Mouse (Mus musculus) liver, embryonic 11.5 days (tissue): ENCODE measurements around the gene Lrch3. TPM values are rescaled to one million over a fixed set of nuclear protein-coding genes. Genes with fewer than 3 reads are reported as not detected.

ENCODE experiments used
- ATAC-seq: fragments of 200-750 bp; cut with Nextera tagmentation; replicated peaks from 2 replicates; pipeline ENCODE4 v1.8.0; 2017; ENCODE audit warnings: moderate number of reproducible peaks, mild to moderate bottlenecking, moderate TSS enrichment, moderate library complexity; ENCODE audit not compliant: low FRiP score
- DNase-seq: peaks from one replicate; pipeline ENCODE4 v3.0.0-alpha.2; 2017; ENCODE audit warnings: low spot score
- H3K27ac ChIP-seq: fragments of 300-500 bp; sonication (generic); 2 replicates; pipeline ENCODE4 v1.5.1; 2014; ENCODE audit warnings: mild to moderate bottlenecking, low read depth, low read length, control low read depth
- H3K27me3 ChIP-seq: fragments of 300-500 bp; sonication (generic); replicated peaks from 2 replicates; pipeline ENCODE4 v1.6.1; 2014; ENCODE audit warnings: low read length, mixed read lengths; ENCODE audit not compliant: control insufficient read depth, insufficient read depth
- H3K36me3 ChIP-seq: fragments of 300-500 bp; sonication (generic); 2 replicates; pipeline ENCODE4 v1.6.1; 2014; ENCODE audit warnings: mild to moderate bottlenecking, low read length, moderate library complexity, mixed read lengths; ENCODE audit not compliant: control insufficient read depth, insufficient read depth
- H3K4me1 ChIP-seq: fragments of 300-500 bp; sonication (generic); replicated peaks from 2 replicates; pipeline ENCODE4 v1.6.1; 2014; ENCODE audit warnings: low read length, mixed read lengths; ENCODE audit not compliant: control insufficient read depth, insufficient read depth
- H3K4me2 ChIP-seq: fragments of 300-500 bp; sonication (generic); 2 replicates; pipeline ENCODE4 v1.6.1; 2014; ENCODE audit warnings: mild to moderate bottlenecking, control low read depth, moderate library complexity
- H3K4me3 ChIP-seq: fragments of 300-500 bp; sonication (generic); 2 replicates; pipeline ENCODE4 v1.5.1; 2014; ENCODE audit warnings: low read depth, low read length, control low read depth
- H3K9ac ChIP-seq: fragments of 300-500 bp; sonication (generic); 2 replicates; pipeline ENCODE4 v1.6.1; 2014; ENCODE audit warnings: low read depth, low read length, control low read depth
- H3K9me3 ChIP-seq: fragments of 300-500 bp; sonication (generic); 2 replicates; pipeline ENCODE4 v1.6.1; 2016; ENCODE audit warnings: low read length, inconsistent platforms, mixed read lengths; ENCODE audit not compliant: control insufficient read depth
- WGBS: fragments of 180-500 bp; shearing (Covaris S2); extraction: QIAGEN DNeasy Blood & Tissue Kit; methylation state at CpG from one replicate; pipeline ENCODE4 v1.1.7; 2014; 5-methylcytosine and 5-hydroxymethylcytosine counted together
- polyA plus RNA-seq: library from polyadenylated mRNA; unstranded; fragments of >200 nt; fragmentation: Nextera tagmentation; extraction: Ambion mirVana; gene quantifications from 2 replicates; pipeline ENCODE4 v1.2.1, GENCODE M21; 2014

The Lrch3 gene
- polyA plus RNA-seq, 1 experiment from 2014 or later: 15.9 TPM

GRCm38 (mm10) chr16:32981405-32981804, 67.5 kb downstream of the Lrch3 start:
- ATAC-seq (no peak), DNase-seq (no peak)
- no peaks in the 10 kb centered on the region for H3K9me3 ChIP-seq
- no peaks in the 10 kb centered on the region for H3K27me3 ChIP-seq
- H3K4me3 ChIP-seq: no peak overlapping the region
- no peak overlapping the region for H3K9ac ChIP-seq
- WGBS: 69% methylated on average over 4 of the region's 4 CpGs
- H3K4me1 ChIP-seq: no peaks in the 10 kb centered on the region
- H3K27ac ChIP-seq: no peak overlapping the region
- H3K36me3 ChIP-seq: peaks cover 11% of the 10 kb centered on the region
- H3K4me2 ChIP-seq: no peak overlapping the region

GRCm38 (mm10) chr16:32984631-32985030, 70.7 kb downstream of the Lrch3 start:
- Histone ChIP-seq H3K36me3 (peaks cover 4% of the 10 kb centered on the region; the same call in 1 of the 2 replicates), H3K27ac (no peak overlapping the region), H3K27me3 (no peaks in the 10 kb centered on the region), H3K9me3 (no peaks in the 10 kb centered on the region), H3K4me3 (no peak overlapping the region), H3K4me1 (no peaks in the 10 kb centered on the region), H3K9ac (no peak overlapping the region), H3K4me2 (no peak overlapping the region)
- no peak for ATAC-seq
- WGBS: 94% methylated on average over 2 of the region's 2 CpGs
- DNase-seq: no peak

- no peak overlapping the region for H3K9ac ChIP-seq
- H3K27me3 ChIP-seq: no peaks in the 10 kb centered on the region
- H3K36me3 ChIP-seq: peaks cover 13% of the 10 kb centered on the region; the same call in 1 of the 2 replicates
- H3K9me3 ChIP-seq: no peaks in the 10 kb centered on the region
- no peak overlapping the region for H3K27ac ChIP-seq
- ATAC-seq (no peak), DNase-seq (no peak)
- no peak overlapping the region for H3K4me2 ChIP-seq
- 90% methylated on average over 5 of the region's 5 CpGs for WGBS
- no peaks in the 10 kb centered on the region for H3K4me1 ChIP-seq
- no peak overlapping the region for H3K4me3 ChIP-seq
Measured at GRCm38 (mm10) chr16:32992158-32992557, 78.3 kb downstream of the Lrch3 start.

- no peak for ATAC-seq
- Histone ChIP-seq H3K4me1 (no peaks in the 10 kb centered on the region), H3K27ac (no peak overlapping the region), H3K9ac (no peak overlapping the region), H3K27me3 (no peaks in the 10 kb centered on the region), H3K4me3 (no peak overlapping the region), H3K9me3 (no peaks in the 10 kb centered on the region), H3K36me3 (peaks cover 19% of the 10 kb centered on the region), H3K4me2 (no peak overlapping the region)
- no peak for DNase-seq
- WGBS: 51% methylated on average over 9 of the region's 9 CpGs
Measured at GRCm38 (mm10) chr16:33005216-33005615, 91.3 kb downstream of the Lrch3 start.

DNA sequence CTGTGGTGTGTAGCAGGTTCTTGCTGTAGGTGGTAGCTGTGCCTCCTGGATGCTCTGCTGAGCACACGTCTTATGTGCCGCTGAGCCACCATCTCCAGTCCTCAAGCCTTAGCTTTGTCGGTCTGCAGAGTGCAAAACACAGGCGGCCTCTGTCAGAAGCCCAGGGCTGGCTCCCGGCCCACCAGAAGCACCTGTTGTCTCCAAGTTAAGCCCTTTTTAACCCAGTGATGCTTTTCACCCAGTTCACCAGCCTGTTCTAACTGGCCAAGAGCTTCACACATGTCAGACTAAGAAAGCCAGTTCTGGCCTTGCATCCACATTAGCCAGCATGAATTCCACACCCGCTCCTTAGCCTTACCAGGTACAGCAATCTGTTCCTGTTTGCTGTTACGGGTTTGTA, 93.0 kb downstream of the Lrch3 start:
- no peaks in the 10 kb centered on the region for H3K27me3 ChIP-seq
- WGBS: 91% methylated on average over 7 of the region's 7 CpGs
- H3K4me1 ChIP-seq: no peaks in the 10 kb centered on the region
- no peak overlapping the region for H3K4me3 ChIP-seq
- H3K27ac ChIP-seq: no peak overlapping the region
- H3K4me2 ChIP-seq: no peak overlapping the region
- DNase-seq (no peak), ATAC-seq (no peak)
- H3K9ac ChIP-seq: no peak overlapping the region
- no peaks in the 10 kb centered on the region for H3K9me3 ChIP-seq
- H3K36me3 ChIP-seq: peaks cover 24% of the 10 kb centered on the region

DNA sequence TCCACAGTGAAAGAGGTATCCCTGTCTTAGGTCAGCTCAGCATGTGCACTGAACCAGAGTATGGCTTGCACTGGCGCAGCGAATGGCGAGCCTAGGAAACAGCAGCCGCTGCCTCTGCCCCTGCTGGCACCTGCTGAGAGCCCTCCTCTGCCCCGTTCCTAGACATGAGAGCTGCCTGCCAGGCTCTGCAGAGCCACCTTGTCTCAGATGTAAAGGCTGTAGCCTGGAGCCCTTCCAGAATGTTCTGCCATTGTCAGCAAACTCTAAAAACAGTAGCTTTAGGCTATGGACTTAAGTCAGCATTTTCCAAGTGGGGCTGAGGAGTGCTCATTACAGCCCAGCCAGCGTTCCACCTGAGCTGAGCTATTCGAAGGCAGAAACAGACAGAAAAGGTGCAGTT, 93.5 kb downstream of the Lrch3 start:
- H3K36me3 ChIP-seq: peaks cover 24% of the 10 kb centered on the region
- no peak for ATAC-seq
- H3K4me3 ChIP-seq: no peak overlapping the region
- H3K4me2 ChIP-seq: no peak overlapping the region
- H3K9me3 ChIP-seq: no peaks in the 10 kb centered on the region
- H3K27me3 ChIP-seq: no peaks in the 10 kb centered on the region
- 91% methylated on average over 7 of the region's 7 CpGs for WGBS
- no peak overlapping the region for H3K9ac ChIP-seq
- no peaks in the 10 kb centered on the region for H3K4me1 ChIP-seq
- H3K27ac ChIP-seq: no peak overlapping the region
- DNase-seq: no peak

- H3K36me3 ChIP-seq: peaks cover 28% of the 10 kb centered on the region
- H3K27ac ChIP-seq: no peak overlapping the region
- no peak overlapping the region for H3K4me3 ChIP-seq
- whole genome bisulfite sequencing: 96% methylated on average over 6 of the region's 6 CpGs
- no peak overlapping the region for H3K9ac ChIP-seq
- DNase-seq (no peak), ATAC-seq (no peak)
- H3K27me3 ChIP-seq: no peaks in the 10 kb centered on the region
- no peaks in the 10 kb centered on the region for H3K9me3 ChIP-seq
- H3K4me2 ChIP-seq: no peak overlapping the region
- H3K4me1 ChIP-seq: no peaks in the 10 kb centered on the region
Measured at GRCm38 (mm10) chr16:33010166-33010565, 96.3 kb downstream of the Lrch3 start.

- DNase-seq (no peak), ATAC-seq (no peak)
- H3K4me1 ChIP-seq: no peaks in the 10 kb centered on the region
- no peak overlapping the region for H3K4me2 ChIP-seq
- H3K36me3 ChIP-seq: peaks cover 18% of the 10 kb centered on the region
- H3K9me3 ChIP-seq: no peaks in the 10 kb centered on the region
- no peaks in the 10 kb centered on the region for H3K27me3 ChIP-seq
- H3K9ac ChIP-seq: no peak overlapping the region
- WGBS: 93% methylated on average over 5 of the region's 5 CpGs
- H3K27ac ChIP-seq: no peak overlapping the region
- H3K4me3 ChIP-seq: no peak overlapping the region
Measured at GRCm38 (mm10) chr16:33013801-33014200, 99.9 kb downstream of the Lrch3 start.

DNA sequence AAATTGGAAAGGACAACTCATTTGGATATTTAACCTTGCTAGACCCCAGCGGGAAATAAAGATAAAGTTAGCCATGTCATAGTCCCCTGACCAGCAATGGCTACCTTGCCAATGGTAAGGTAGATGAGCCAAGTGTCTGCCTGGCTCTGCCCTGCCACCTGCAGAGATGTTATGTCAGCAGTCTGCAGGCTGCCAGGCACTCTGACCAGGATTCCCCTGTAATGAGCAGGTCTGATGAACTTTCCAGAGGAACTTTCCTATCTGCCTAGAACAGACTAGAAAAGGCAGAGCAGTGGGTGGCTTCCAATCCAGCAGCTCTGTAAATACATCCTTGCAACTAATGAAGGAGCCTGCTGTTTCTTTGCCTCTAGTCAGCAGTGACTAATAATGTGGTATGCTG, 101.0 kb downstream of the Lrch3 start:
- no peaks in the 10 kb centered on the region for H3K4me1 ChIP-seq

More for the DNA sequence above, 101.0 kb downstream of the Lrch3 start:
- Histone ChIP-seq H3K9ac (no peak overlapping the region), H3K4me2 (no peak overlapping the region), H3K36me3 (peaks cover 15% of the 10 kb centered on the region; the same call in 1 of the 2 replicates), H3K27ac (no peak overlapping the region), H3K27me3 (no peaks in the 10 kb centered on the region), H3K9me3 (no peaks in the 10 kb centered on the region), H3K4me3 (no peak overlapping the region)
- ATAC-seq (no peak), DNase-seq (no peak)
- 81% methylated on average over 1 of the region's 1 CpGs for WGBS
